Mouse (Mus musculus) hindbrain, embryonic 14.5 days (tissue): ENCODE results near the gene Dexi. TPM values are rescaled to one million over a fixed set of nuclear protein-coding genes. Genes with fewer than 3 reads are reported as not detected.

ENCODE experiments used
- ATAC-seq: fragments of 200-750 bp; cut with Nextera tagmentation; 2 replicates; pipeline ENCODE4 v1.8.0; 2017; ENCODE audit warnings: moderate number of reproducible peaks, mild to moderate bottlenecking, moderate TSS enrichment, moderate library complexity; ENCODE audit not compliant: low FRiP score
- DNase-seq: peaks from one replicate; pipeline ENCODE4 v3.0.0-alpha.2; 2015; ENCODE audit warnings: low spot score
- H3K27ac ChIP-seq: fragments of 300-500 bp; sonication (generic); 2 replicates; pipeline ENCODE4 v1.5.1; 2014; ENCODE audit warnings: mild to moderate bottlenecking, moderate library complexity
- H3K27me3 ChIP-seq: fragments of 300-500 bp; sonication (generic); 2 replicates; pipeline ENCODE4 v1.6.1; 2014; ENCODE audit warnings: mild to moderate bottlenecking, low read length, mixed read lengths; ENCODE audit not compliant: control insufficient read depth, insufficient read depth
- H3K36me3 ChIP-seq: fragments of 300-500 bp; sonication (generic); replicated peaks from 2 replicates; pipeline ENCODE4 v1.6.1; 2014; ENCODE audit not compliant: control insufficient read depth, insufficient read depth
- H3K4me1 ChIP-seq: fragments of 300-500 bp; sonication (generic); replicated peaks from 2 replicates; pipeline ENCODE4 v1.6.1; 2014; ENCODE audit warnings: antibody characterized with exemption, low read length, mixed read lengths; ENCODE audit not compliant: control insufficient read depth, insufficient read depth
- H3K4me2 ChIP-seq: fragments of 300-500 bp; sonication (generic); replicated peaks from 2 replicates; pipeline ENCODE4 v1.6.1; 2014; ENCODE audit warnings: mild to moderate bottlenecking, moderate library complexity
- H3K4me3 ChIP-seq: fragments of 300-500 bp; sonication (generic); replicated peaks from 2 replicates; pipeline ENCODE4 v1.5.1; 2014; ENCODE audit warnings: mild to moderate bottlenecking, low read length
- H3K9ac ChIP-seq: fragments of 300-500 bp; sonication (generic); 2 replicates; pipeline ENCODE4 v1.6.1; 2014
- H3K9me3 ChIP-seq: fragments of 300-500 bp; sonication (generic); 2 replicates; pipeline ENCODE4 v1.6.1; 2016; ENCODE audit warnings: low read length; ENCODE audit not compliant: control insufficient read depth
- WGBS: fragments of 180-500 bp; shearing (Covaris S2); extraction: QIAGEN DNeasy Blood & Tissue Kit; methylation state at CpG from one replicate; pipeline ENCODE4 v1.1.7; 2014; 5-methylcytosine and 5-hydroxymethylcytosine counted together
- polyA plus RNA-seq: library from polyadenylated mRNA; unstranded; fragments of >200 nt; fragmentation: Nextera tagmentation; extraction: Ambion mirVana; gene quantifications from 2 replicates; pipeline ENCODE4 v1.2.1, GENCODE M21; 2014

Dexi gene
- polyA plus RNA-seq, 1 experiment from 2014 or later, result 26.0 TPM

DNA sequence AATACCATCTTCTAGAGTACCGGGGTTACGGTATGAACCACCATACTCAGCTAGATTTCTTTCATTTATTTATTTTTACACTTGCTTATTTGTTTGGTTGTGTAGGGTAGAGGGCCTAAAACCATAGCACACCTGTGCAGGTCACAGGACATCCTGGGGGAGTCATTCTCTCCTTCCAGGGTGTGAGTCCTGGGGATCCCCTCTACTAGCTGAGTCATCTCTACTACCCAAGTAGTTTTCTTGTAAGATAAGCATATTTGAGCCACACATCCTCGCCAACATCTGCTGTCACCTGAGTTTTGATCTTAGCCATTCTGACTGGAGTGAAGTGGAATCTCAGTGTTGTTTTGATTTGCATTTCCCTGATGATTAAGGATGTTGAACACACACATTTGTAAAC lies 50.3 kb downstream of the Dexi start:
- Histone ChIP-seq H3K4me2 (no peak overlapping the region), H3K9me3 (no peaks in the 10 kb centered on the region), H3K4me3 (no peak overlapping the region), H3K36me3 (no peaks in the 10 kb centered on the region), H3K4me1 (no peaks in the 10 kb centered on the region), H3K9ac (no peak overlapping the region), H3K27ac (no peak overlapping the region), H3K27me3 (peaks cover 12% of the 10 kb centered on the region; the same call in 1 of the 2 replicates)
- ATAC-seq, result no peak
- DNase-seq, result no peak
- whole genome bisulfite sequencing, result 98% methylated on average over 3 of the region's 3 CpGs

DNA sequence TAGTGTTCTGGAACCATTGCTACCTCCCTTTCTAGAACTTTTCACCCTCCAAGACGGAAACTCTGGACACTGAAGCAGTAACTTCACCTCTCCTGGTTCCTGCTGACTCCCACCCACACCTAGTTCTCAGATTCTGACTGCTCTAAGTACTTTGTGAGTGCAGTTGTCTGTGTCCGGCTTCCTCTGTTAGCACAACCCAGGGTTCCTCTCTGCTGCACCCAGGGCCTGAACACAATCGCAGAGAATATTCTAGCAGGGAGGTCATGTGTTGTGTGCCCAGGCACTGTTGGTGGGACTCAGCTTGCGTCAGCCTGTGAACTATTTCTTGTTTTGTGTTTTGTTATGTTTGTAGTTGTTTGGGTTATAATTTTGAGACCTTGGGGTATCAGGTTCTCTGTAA lies 51.1 kb downstream of the Dexi start:
- DNase-seq (no peak), ATAC-seq (no peak)
- Histone ChIP-seq H3K27me3 (peaks cover 12% of the 10 kb centered on the region; the same call in 1 of the 2 replicates), H3K27ac (no peak overlapping the region), H3K4me2 (no peak overlapping the region), H3K4me1 (no peaks in the 10 kb centered on the region), H3K9ac (no peak overlapping the region), H3K9me3 (no peaks in the 10 kb centered on the region), H3K36me3 (no peaks in the 10 kb centered on the region), H3K4me3 (no peak overlapping the region)
- WGBS, result 83% methylated on average over 4 of the region's 4 CpGs

DNA sequence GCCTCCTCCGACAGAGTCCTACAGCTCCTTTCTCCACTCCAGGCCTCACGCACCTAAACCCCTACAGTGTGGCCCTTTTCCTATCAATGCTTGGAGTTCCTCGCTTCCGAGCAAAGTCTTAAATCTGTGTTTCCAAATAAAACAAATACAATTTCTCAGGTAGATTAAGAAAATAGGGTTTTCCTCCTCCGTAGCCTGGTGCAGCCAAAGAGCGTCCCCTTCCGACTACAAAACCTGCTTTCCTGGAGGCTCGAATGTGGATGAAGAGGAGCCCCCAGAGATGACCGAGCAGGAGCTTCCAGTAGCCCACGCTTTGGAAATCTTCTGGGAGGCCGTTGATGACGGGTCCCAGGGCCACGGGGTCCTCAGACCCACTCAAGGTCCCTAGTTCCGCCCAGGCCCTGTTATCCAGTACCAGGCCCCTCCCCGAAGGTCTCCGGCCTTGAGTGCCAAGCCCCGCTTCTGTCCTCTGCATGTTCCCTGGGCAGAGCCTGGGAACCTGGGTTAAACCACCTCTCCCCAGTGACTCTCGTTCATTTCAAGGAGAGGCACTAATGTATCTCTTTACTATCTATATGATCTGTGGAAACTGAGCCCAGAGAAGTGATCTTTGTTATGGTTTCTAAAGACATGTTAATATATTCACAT lies 52.2 kb downstream of the Dexi start:
- H3K4me1 ChIP-seq, result no peaks in the 10 kb centered on the region
- ATAC-seq (no peak), DNase-seq (no peak)
- no peak overlapping the region for H3K27ac ChIP-seq
- H3K4me3 ChIP-seq, result no peak overlapping the region
- no peaks in the 10 kb centered on the region for H3K9me3 ChIP-seq
- H3K9ac ChIP-seq, result no peak overlapping the region
- H3K27me3 ChIP-seq, result peaks cover 12% of the 10 kb centered on the region; the same call in 1 of the 2 replicates
- no peaks in the 10 kb centered on the region for H3K36me3 ChIP-seq
- WGBS, result 88% methylated on average over 18 of the region's 18 CpGs
- no peak overlapping the region for H3K4me2 ChIP-seq

DNA sequence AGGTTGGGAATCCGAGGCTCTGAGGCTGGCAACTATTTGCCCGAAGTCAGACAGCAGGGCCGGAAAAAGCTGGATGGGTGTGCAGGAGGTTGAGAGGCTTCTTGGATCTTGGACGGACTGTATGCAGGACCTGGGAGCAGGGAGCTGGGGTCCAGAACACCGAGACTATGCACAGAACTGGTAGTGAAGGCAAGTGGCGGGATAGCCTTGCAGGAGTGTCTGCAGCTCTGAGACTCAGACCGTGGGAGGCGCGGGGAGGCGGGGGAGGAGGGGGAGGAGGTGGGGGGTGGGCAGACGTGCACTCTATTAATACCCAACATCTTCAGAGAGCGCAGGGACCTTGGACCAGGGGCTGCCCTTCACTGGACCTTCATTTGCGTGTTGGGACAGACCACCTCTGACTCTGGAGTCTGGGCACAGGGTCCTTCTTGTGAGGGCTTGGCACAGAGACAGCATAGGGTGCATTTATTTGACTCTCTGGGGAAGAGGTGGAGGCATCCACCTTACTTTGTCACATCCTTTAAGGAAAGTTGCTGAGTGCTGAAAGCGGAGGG lies 52.9 kb downstream of the Dexi start:
- ATAC-seq, result no peak
- no peak for DNase-seq
- WGBS, result 24% methylated on average over 12 of the region's 14 CpGs
- H3K27ac ChIP-seq, result no peak overlapping the region
- H3K4me3 ChIP-seq, result no peak overlapping the region
- H3K9ac ChIP-seq, result no peak overlapping the region
- no peaks in the 10 kb centered on the region for H3K9me3 ChIP-seq
- H3K4me2 ChIP-seq, result peak overlapping the region; percentile 35
- no peaks in the 10 kb centered on the region for H3K36me3 ChIP-seq
- no peaks in the 10 kb centered on the region for H3K4me1 ChIP-seq
- H3K27me3 ChIP-seq, result peaks cover 12% of the 10 kb centered on the region; the same call in 1 of the 2 replicates

DNA sequence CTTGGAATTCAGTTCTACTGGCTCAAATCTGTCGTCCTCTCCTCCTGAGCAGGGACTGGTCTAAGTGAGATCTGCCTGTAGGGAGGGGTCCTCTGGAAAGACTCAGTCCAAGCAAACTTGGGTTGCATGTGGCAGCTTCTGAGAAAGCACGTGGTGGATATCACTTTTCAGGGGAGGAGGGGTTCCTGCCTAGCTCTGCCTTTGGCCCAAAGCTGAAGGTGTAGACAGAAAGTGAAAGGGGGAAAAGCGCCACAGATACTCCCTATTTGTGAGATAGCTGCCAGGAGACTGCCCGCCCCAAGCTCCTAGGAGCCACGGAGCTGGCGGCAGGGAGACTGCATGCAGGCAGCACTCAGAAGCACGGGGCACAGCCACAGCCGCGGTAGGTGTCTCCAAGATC lies 53.4 kb downstream of the Dexi start:
- no peak overlapping the region for H3K27ac ChIP-seq
- no peak overlapping the region for H3K4me3 ChIP-seq
- peaks cover 12% of the 10 kb centered on the region; the same call in 1 of the 2 replicates for H3K27me3 ChIP-seq
- ATAC-seq, result no peak
- no peak overlapping the region for H3K9ac ChIP-seq
- no peaks in the 10 kb centered on the region for H3K9me3 ChIP-seq
- H3K36me3 ChIP-seq, result no peaks in the 10 kb centered on the region
- peak overlapping the region; percentile 35 for H3K4me2 ChIP-seq
- DNase-seq, result no peak
- 17% methylated on average over 9 of the region's 9 CpGs for WGBS
- H3K4me1 ChIP-seq, result no peaks in the 10 kb centered on the region

DNA sequence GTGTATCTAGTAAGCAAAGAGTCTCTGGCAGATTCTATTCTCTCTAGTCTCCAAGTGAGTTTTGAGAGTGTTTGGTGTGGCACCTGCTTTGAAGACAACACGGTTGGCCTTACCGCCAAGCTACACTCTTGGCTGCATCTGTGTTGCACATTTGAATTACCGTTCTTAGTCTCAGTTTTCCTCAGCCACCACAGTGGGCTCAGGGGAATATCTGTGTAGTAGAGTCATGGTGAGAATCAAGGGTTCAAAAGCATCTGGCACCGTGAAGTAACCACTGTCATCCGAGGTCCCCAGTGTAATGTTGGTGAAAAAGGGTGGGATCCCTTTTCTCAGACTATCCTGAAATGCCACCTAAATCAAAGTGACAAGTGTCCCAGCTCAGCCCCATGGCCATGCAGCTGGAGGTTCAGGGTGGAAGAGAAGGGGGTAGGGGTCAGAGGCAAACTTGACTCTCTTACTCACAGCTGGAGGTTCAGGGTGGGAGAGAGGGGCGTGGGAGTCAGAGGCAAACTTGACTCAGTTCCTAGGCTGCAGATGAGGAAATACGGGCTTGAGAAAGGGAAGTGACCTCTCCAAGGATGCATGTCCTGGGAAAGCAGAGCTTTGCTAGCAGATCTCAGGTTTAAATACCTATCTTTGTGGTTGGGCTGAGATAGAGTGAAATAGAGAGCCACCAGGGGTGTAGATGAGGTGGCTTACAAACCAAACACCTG lies 53.9 kb downstream of the Dexi start:
- WGBS, result 90% methylated on average over 7 of the region's 7 CpGs
- Histone ChIP-seq H3K4me3 (no peak overlapping the region), H3K4me1 (no peaks in the 10 kb centered on the region), H3K9me3 (no peaks in the 10 kb centered on the region), H3K4me2 (no peak overlapping the region), H3K27ac (no peak overlapping the region), H3K27me3 (peaks cover 12% of the 10 kb centered on the region; the same call in 1 of the 2 replicates), H3K36me3 (no peaks in the 10 kb centered on the region), H3K9ac (no peak overlapping the region)
- ATAC-seq (no peak), DNase-seq (no peak)

GRCm38 (mm10) chr16:10487895-10488493 lies 54.9 kb downstream of the Dexi start:
- Histone ChIP-seq H3K4me2 (no peak overlapping the region), H3K9me3 (no peaks in the 10 kb centered on the region), H3K27me3 (peaks cover 12% of the 10 kb centered on the region; the same call in 1 of the 2 replicates), H3K27ac (no peak overlapping the region), H3K9ac (no peak overlapping the region), H3K4me3 (no peak overlapping the region), H3K4me1 (no peaks in the 10 kb centered on the region), H3K36me3 (no peaks in the 10 kb centered on the region)
- ATAC-seq, result no peak
- WGBS, result 91% methylated on average over 8 of the region's 8 CpGs
- no peak for DNase-seq

GRCm38 (mm10) chr16:10486993-10487392 lies 55.9 kb downstream of the Dexi start:
- Histone ChIP-seq H3K9ac (no peak overlapping the region), H3K4me2 (no peak overlapping the region), H3K9me3 (no peaks in the 10 kb centered on the region), H3K4me1 (no peaks in the 10 kb centered on the region), H3K4me3 (no peak overlapping the region), H3K36me3 (no peaks in the 10 kb centered on the region), H3K27me3 (peaks cover 12% of the 10 kb centered on the region; the same call in 1 of the 2 replicates), H3K27ac (no peak overlapping the region)
- whole genome bisulfite sequencing, result 74% methylated on average over 3 of the region's 3 CpGs
- ATAC-seq, result no peak
- no peak for DNase-seq

DNA sequence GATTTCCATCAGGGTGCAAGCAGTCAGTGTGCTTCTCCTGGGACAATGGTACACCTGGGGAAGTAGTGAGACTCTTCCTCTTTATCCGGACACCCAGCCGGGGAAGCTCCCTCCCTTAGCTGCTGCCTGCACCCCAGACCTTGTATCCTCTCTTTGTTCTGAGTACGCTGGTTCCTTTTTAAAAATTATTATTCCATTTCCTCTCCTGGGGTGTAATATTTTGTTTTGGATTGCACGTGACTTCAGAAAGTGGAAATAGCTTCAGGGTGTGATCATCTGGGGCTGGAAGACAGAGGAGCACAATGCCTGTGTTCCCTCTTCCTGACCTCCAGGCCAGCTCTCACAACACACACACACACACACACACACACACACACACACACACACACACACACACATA lies 60.5 kb downstream of the Dexi start:
- ATAC-seq, result no peak
- no peak for DNase-seq
- H3K4me3 ChIP-seq, result no peak overlapping the region
- 59% methylated on average over 4 of the region's 4 CpGs for WGBS
- H3K27ac ChIP-seq, result no peak overlapping the region
- H3K4me2 ChIP-seq, result no peak overlapping the region
- no peaks in the 10 kb centered on the region for H3K4me1 ChIP-seq
- H3K9ac ChIP-seq, result no peak overlapping the region
- H3K36me3 ChIP-seq, result no peaks in the 10 kb centered on the region
- H3K27me3 ChIP-seq, result no peaks in the 10 kb centered on the region
- H3K9me3 ChIP-seq, result no peaks in the 10 kb centered on the region
